Mouse (Mus musculus) activated CD4-positive, CD25-positive, alpha-beta regulatory T cell (primary cell): Measurements from ENCODE around the gene Mcpt1. TPM values are rescaled to one million over a fixed set of nuclear protein-coding genes. Genes with fewer than 3 reads are reported as not detected.

Source experiments
- polyA plus RNA-seq, 2 experiments: library from polyadenylated mRNA; unstranded; fragments of 100-300 nt; shearing (Covaris generic); gene quantifications; one replicate each; pipeline ENCODE4 v1.2.1; 2017

Gene Mcpt1
- under 1 TPM in 1 of 2 experiments, not detected in 1; 0.41 TPM for polyA plus RNA-seq

GRCm38 (mm10) chr14:56017671-56018070 lies at the start of gene Mcpt1:
Gene Mcpt1 (plus strand): TSS chr14:56017971.

DNA sequence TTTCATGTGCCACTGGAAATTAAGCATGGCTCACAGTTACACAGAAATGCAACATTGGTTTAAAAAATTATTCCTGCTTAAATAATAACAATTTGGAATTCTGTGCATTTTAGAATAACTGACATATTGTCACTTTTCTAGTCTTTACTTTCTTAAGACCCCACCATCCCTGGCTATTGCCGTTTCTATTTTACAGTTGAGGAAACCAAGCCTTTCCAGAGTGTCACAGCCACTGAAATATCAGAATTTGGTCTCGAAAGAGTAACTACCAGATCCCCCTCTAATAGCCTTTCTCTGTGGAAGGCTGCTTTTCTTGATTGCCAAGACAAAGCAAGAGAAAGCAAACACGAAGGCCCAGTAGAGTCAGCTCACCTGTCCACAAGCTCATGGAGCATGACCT lies 12.6 kb downstream of the Mcpt1 start, which contains the start of gene Mcpt9:
Gene Mcpt9 (minus strand): TSS at position 101 of the 400 bp plus-strand sequence.

DNA sequence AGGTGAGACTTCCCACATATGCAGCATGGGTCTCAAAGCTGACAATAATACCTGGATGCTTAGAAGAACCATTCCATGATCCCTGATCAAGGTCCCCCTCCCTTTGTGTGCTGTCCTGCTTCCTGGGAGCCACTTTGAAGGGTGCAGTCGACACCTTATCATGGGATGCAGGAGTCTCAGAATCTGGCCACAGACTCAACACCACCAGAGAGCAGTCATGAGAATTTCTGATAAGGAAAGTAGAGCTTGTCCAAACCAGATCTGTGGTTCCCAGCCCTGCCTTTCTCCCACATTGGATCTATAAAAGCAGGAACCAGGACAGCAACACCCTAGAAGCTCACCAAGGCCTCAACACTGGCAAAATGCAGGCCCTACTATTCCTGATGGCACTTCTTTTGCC lies 24.0 kb downstream of the Mcpt1 start, which contains the start of gene Mcpt2:
Gene Mcpt2 (plus strand): TSS at position 250 of the 400 bp plus-strand sequence.

DNA sequence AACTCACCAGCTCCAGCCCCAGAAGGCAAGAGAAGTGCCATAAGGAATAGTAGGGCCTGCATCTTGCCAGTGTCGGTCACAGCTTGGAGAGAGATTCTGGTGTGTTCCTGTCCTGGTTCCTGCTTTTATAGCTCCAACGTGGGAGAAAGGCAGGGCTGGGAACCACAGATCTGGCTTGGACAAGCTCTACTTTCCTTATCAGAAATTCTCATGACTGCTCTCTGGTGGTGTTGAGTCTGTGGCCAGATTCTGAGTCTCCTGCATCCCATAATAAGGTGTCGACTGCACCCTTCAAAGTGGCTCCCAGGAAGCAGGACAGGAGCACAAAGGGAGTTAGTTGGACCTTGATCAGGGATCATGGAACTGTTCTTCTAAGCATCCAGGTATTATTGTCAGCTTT lies 44.4 kb downstream of the Mcpt1 start, which contains the start of gene Mcpt4:
Gene Mcpt4 (minus strand): TSS at position 101 of the 400 bp plus-strand sequence.

Other genes starting within 250 kb of the Mcpt1 start
- under 1 TPM; 0.16 to 0.32 TPM for gene Adcy4, start 233.9 kb upstream of the Mcpt1 start, polyA plus RNA-seq
- 100 to 1,000 TPM in 1 of 2 experiments, 10 to 100 TPM in 1; 72.7 to 103 TPM for gene Ripk3, start 229.1 kb upstream of the Mcpt1 start, polyA plus RNA-seq
- not detected for gene Nfatc4, start 194.8 kb upstream of the Mcpt1 start, polyA plus RNA-seq
- gene Nynrin, start 164.0 kb upstream of the Mcpt1 start, polyA plus RNA-seq: under 1 TPM; 0.15 to 0.99 TPM
- gene Cbln3, start 133.6 kb upstream of the Mcpt1 start, polyA plus RNA-seq: under 1 TPM; 0.22 to 0.31 TPM
- gene Khnyn, start 133.0 kb upstream of the Mcpt1 start, polyA plus RNA-seq: 10 to 100 TPM; 26.8 to 67.7 TPM
- 10 to 100 TPM; 53.9 to 72.7 TPM for gene Sdr39u1, start 117.7 kb upstream of the Mcpt1 start, polyA plus RNA-seq
- gene Cma1, start 73.3 kb upstream of the Mcpt1 start, polyA plus RNA-seq: not detected
- not detected for gene Cma2, start 67.0 kb upstream of the Mcpt1 start, polyA plus RNA-seq
- gene Mcpt9, start 12.5 kb downstream of the Mcpt1 start, polyA plus RNA-seq: not detected
- not detected for gene Mcpt2, start 24.1 kb downstream of the Mcpt1 start, polyA plus RNA-seq
- gene Mcpt4, start 44.3 kb downstream of the Mcpt1 start, polyA plus RNA-seq: 1 to 10 TPM in 1 of 2 experiments, not detected in 1; 1.6 TPM
- not detected for gene Mcpt8, start 67.3 kb downstream of the Mcpt1 start, polyA plus RNA-seq
- gene Ctsg, start 84.6 kb downstream of the Mcpt1 start, polyA plus RNA-seq: not detected
- gene Gzme, start 102.7 kb downstream of the Mcpt1 start, polyA plus RNA-seq: not detected
- gene Gzmd, start 114.6 kb downstream of the Mcpt1 start, polyA plus RNA-seq: not detected
- not detected for gene Gzmg, start 141.6 kb downstream of the Mcpt1 start, polyA plus RNA-seq
- gene Gzmn, start 156.6 kb downstream of the Mcpt1 start, polyA plus RNA-seq: not detected
- under 1 TPM in 1 of 2 experiments, not detected in 1; 0.51 TPM for gene Gzmf, start 193.4 kb downstream of the Mcpt1 start, polyA plus RNA-seq
- gene Gzmc, start 216.7 kb downstream of the Mcpt1 start, polyA plus RNA-seq: 10 to 100 TPM in 1 of 2 experiments, 1 to 10 TPM in 1; 4.5 to 12.1 TPM
- gene Gzmb, start 244.3 kb downstream of the Mcpt1 start, polyA plus RNA-seq: 100 to 1,000 TPM in 1 of 2 experiments, 10 to 100 TPM in 1; 63.8 to 416 TPM